Mouse (Mus musculus) kidney, embryonic 16.5 days (tissue): ENCODE data around the gene Olfr1366. TPM values are rescaled to one million over a fixed set of nuclear protein-coding genes. Genes with fewer than 3 reads are reported as not detected.
"Not testable (repeated sequence)": the region's sequence is repeated elsewhere in the genome, so short reads cannot be mapped to it uniquely, and the experiment has no call there.

Experiments
- ATAC-seq: fragments of 200-750 bp; cut with Nextera tagmentation; 2 replicates; pipeline ENCODE4 v1.8.0; 2017; ENCODE audit warnings: moderate TSS enrichment; ENCODE audit not compliant: low FRiP score, low TSS enrichment
- H3K27ac ChIP-seq: fragments of 300-500 bp; sonication (generic); 2 replicates; pipeline ENCODE4 v1.5.1; 2014; ENCODE audit warnings: low read length
- H3K27me3 ChIP-seq: fragments of 300-500 bp; sonication (generic); 2 replicates; pipeline ENCODE4 v1.6.1; 2014; ENCODE audit warnings: low read length, control low read depth, mixed read lengths; ENCODE audit not compliant: insufficient read depth
- H3K36me3 ChIP-seq: fragments of 300-500 bp; sonication (generic); 2 replicates; pipeline ENCODE4 v1.6.1; 2014; ENCODE audit warnings: low read length, control low read depth, mixed read lengths; ENCODE audit not compliant: insufficient read depth
- H3K4me1 ChIP-seq: fragments of 300-500 bp; sonication (generic); 2 replicates; pipeline ENCODE4 v1.6.1; 2014; ENCODE audit warnings: low read length, control low read depth, mixed read lengths; ENCODE audit not compliant: insufficient read depth
- H3K4me2 ChIP-seq: fragments of 300-500 bp; sonication (generic); replicated peaks from 2 replicates; pipeline ENCODE4 v1.6.1; 2014; ENCODE audit warnings: low read depth, low read length
- H3K4me3 ChIP-seq: fragments of 300-500 bp; sonication (generic); 2 replicates; pipeline ENCODE4 v1.5.1; 2014; ENCODE audit warnings: mild to moderate bottlenecking, low read length
- H3K9ac ChIP-seq: fragments of 300-500 bp; sonication (generic); replicated peaks from 2 replicates; pipeline ENCODE4 v1.6.1; 2014; ENCODE audit warnings: low read length
- H3K9me3 ChIP-seq: fragments of 300-500 bp; sonication (generic); 2 replicates; pipeline ENCODE4 v1.6.1; 2016; ENCODE audit warnings: low read length, control low read depth
- WGBS: fragments of 180-500 bp; shearing (Covaris S2); extraction: QIAGEN DNeasy Blood & Tissue Kit; methylation state at CpG from one replicate; pipeline ENCODE4 v1.1.7; 2014; 5-methylcytosine and 5-hydroxymethylcytosine counted together
- polyA plus RNA-seq: library from polyadenylated mRNA; unstranded; fragments of >200 nt; fragmentation: Nextera tagmentation; extraction: Ambion mirVana; gene quantifications from 2 replicates; pipeline ENCODE4 v1.2.1, GENCODE M21; 2015

Gene Olfr1366
- polyA plus RNA-seq, 1 experiment from 2014 or later, result 0.16 TPM

DNA sequence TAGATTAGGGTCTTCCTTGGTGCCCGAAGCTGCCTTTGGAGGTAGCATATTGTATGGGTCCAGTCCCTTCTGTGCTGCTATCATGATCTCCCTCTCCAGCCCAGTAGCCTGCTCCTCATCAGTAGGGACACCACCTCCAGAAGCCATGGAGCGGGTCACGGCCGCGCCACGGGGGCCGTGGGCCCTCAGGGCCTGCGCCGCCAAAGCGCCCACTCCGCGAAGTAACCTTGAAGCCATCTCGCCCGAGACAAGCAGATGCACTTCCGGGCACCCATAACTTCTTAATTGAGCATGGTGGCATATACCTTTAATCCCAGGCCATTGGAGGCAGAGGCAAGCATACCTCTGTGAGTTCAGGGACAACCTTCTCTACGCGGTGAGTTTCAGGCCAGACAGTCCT lies 41.4 kb downstream of the Olfr1366 start, which contains the start of gene Gm11273:
Gene Gm11273 (minus strand): TSS at position 237 of the 400 bp plus-strand sequence.
- H3K27ac ChIP-seq, H3K4me3 ChIP-seq, H3K4me1 ChIP-seq, ATAC-seq, H3K9ac ChIP-seq, H3K36me3 ChIP-seq, H3K4me2 ChIP-seq, H3K9me3 ChIP-seq, H3K27me3 ChIP-seq: not testable (repeated sequence)
- WGBS, result 95% methylated on average over 16 of the region's 17 CpGs

DNA sequence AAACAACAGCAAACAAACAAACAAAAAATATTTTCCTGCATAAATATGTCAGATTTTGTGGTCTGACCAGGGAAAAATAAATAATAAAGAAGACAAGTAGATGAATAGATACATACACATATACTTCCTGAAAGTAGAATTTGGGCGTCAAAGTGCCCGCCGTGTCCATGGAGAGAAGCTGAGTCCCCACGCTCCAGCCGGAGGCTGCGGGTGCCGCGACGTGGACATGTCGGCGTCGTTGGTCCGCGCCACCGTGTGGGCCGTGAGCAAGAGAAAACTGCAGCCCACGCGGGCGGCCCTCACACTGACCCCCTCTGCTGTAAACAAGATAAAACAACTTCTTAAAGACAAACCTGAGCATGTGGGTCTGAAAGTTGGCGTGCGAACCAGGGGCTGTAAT lies 47.5 kb downstream of the Olfr1366 start, which contains the start of gene AK157302:
Gene AK157302 (plus strand): TSS at position 144 of the 400 bp plus-strand sequence.
- no peaks in the 10 kb centered on the region for H3K4me1 ChIP-seq
- no peak for ATAC-seq
- H3K4me2 ChIP-seq, result no peak within 1 kb of the TSS
- H3K27ac ChIP-seq, result no peak within 1 kb of the TSS
- H3K9me3 ChIP-seq, result no peaks in the 10 kb centered on the region
- H3K27me3 ChIP-seq, result no peaks in the 10 kb centered on the region
- no peak within 1 kb of the TSS for H3K9ac ChIP-seq
- H3K36me3 ChIP-seq, result no peaks in the 10 kb centered on the region
- H3K4me3 ChIP-seq, result no peak within 1 kb of the TSS
- 92% methylated on average over 21 of the region's 21 CpGs for WGBS

DNA sequence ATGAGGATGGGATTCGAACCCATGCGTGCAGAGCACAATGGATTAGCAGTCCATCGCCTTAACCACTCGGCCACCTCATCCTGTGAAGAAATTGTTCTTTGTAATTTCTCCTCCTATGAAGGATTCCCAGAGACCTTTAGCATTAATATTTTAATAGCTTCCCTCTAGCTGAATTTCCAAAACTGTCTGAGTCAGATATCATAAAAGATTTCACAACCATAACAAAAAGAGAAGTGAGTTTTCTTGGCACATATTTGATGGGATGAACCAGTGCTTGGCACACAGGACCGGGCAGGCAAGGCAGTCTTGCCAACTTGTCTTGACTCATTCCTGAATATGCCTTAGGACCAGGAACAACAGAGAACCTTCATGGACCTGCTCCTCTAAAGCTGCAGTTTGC lies 49.8 kb downstream of the Olfr1366 start:
- no peak overlapping the region for H3K4me2 ChIP-seq
- H3K9ac ChIP-seq, result no peak overlapping the region
- H3K4me3 ChIP-seq, result no peak overlapping the region
- H3K4me1 ChIP-seq, result no peaks in the 10 kb centered on the region
- no peaks in the 10 kb centered on the region for H3K9me3 ChIP-seq
- no peak for ATAC-seq
- H3K36me3 ChIP-seq, result no peaks in the 10 kb centered on the region
- no peak overlapping the region for H3K27ac ChIP-seq
- no peaks in the 10 kb centered on the region for H3K27me3 ChIP-seq
- WGBS, result 92% methylated on average over 5 of the region's 5 CpGs

- no peak for ATAC-seq
- Histone ChIP-seq H3K4me1 (no peaks in the 10 kb centered on the region), H3K9ac (no peak overlapping the region), H3K36me3 (peaks cover 13% of the 10 kb centered on the region), H3K9me3 (peaks cover 4% of the 10 kb centered on the region; the same call in 1 of the 2 replicates), H3K27ac (no peak overlapping the region), H3K4me3 (no peak overlapping the region), H3K27me3 (no peaks in the 10 kb centered on the region), H3K4me2 (no peak overlapping the region)
- WGBS, result 94% methylated on average over 1 of the region's 1 CpGs
These were observed 55.7 kb downstream of the Olfr1366 start for GRCm38 (mm10) chr13:21486881-21487280.

Other genes with a start within 250 kb of the Olfr1366 start
- 10.7 and 11.8 TPM in 2 replicates for gene Gpx6, start 230.7 kb downstream of the Olfr1366 start, polyA plus RNA-seq
- not detected in 2 replicates for gene Olfr1367, start 195.9 kb downstream of the Olfr1366 start, polyA plus RNA-seq
- gene Zscan12, start 180.0 kb downstream of the Olfr1366 start, polyA plus RNA-seq, result 12.9 and 13.9 TPM in 2 replicates
- gene Zkscan3, start 140.1 kb downstream of the Olfr1366 start, polyA plus RNA-seq, result 88.0 and 91.8 TPM in 2 replicates
- gene Pgbd1, start 101.8 kb downstream of the Olfr1366 start, polyA plus RNA-seq, result 3.8 and 4.7 TPM in 2 replicates
- gene Zscan26, start 89.1 kb downstream of the Olfr1366 start, polyA plus RNA-seq, result 22.9 and 32.2 TPM in 2 replicates
- gene Nkapl, start 74.3 kb downstream of the Olfr1366 start, polyA plus RNA-seq, result 1.9 and 2.3 TPM in 2 replicates
- 4.5 TPM in 2 replicates for gene Zkscan4, start 63.9 kb downstream of the Olfr1366 start, polyA plus RNA-seq
- gene Gm10065, start 63.4 kb downstream of the Olfr1366 start, polyA plus RNA-seq, result not detected in 2 replicates
- gene AK157302, start 47.6 kb downstream of the Olfr1366 start, polyA plus RNA-seq, result 0.46 and 1.6 TPM in 2 replicates
- 9.9 and 19.3 TPM in 2 replicates for gene Gm11273, start 41.4 kb downstream of the Olfr1366 start, polyA plus RNA-seq
- gene Zkscan8, start 11.7 kb downstream of the Olfr1366 start, polyA plus RNA-seq, result 6.8 and 7.0 TPM in 2 replicates
- gene Olfr1535, start 17.1 kb upstream of the Olfr1366 start, polyA plus RNA-seq, result not detected in 2 replicates
- not detected in 2 replicates for gene Olfr1364, start 39.0 kb upstream of the Olfr1366 start, polyA plus RNA-seq
- not detected in 2 replicates for gene Olfr1362, start 71.2 kb upstream of the Olfr1366 start, polyA plus RNA-seq
- not detected in 2 replicates for gene Olfr11, start 99.7 kb upstream of the Olfr1366 start, polyA plus RNA-seq
- not detected in 2 replicates for gene Olfr1361, start 120.6 kb upstream of the Olfr1366 start, polyA plus RNA-seq
- gene Olfr1360, start 134.6 kb upstream of the Olfr1366 start, polyA plus RNA-seq, result not detected in 2 replicates
- not detected in 2 replicates for gene Olfr1359, start 155.3 kb upstream of the Olfr1366 start, polyA plus RNA-seq
- 1.9 and 3.8 TPM in 2 replicates for gene Hist1h2bl, start 173.3 kb upstream of the Olfr1366 start, polyA plus RNA-seq
- gene Hist1h2ai, start 173.6 kb upstream of the Olfr1366 start, polyA plus RNA-seq, result 13.5 and 20.3 TPM in 2 replicates
- gene Hist1h3h, start 174.9 kb upstream of the Olfr1366 start, polyA plus RNA-seq, result 6.2 and 12.4 TPM in 2 replicates
- 4.3 and 4.4 TPM in 2 replicates for gene Hist1h2bm, start 179.2 kb upstream of the Olfr1366 start, polyA plus RNA-seq
- 1.4 and 1.6 TPM in 2 replicates for gene Hist1h4j, start 192.3 kb upstream of the Olfr1366 start, polyA plus RNA-seq
- 4.3 and 5.9 TPM in 2 replicates for gene Hist1h4k, start 207.7 kb upstream of the Olfr1366 start, polyA plus RNA-seq
- 24.4 and 25.9 TPM in 2 replicates for gene Hist1h2ak, start 211.0 kb upstream of the Olfr1366 start, polyA plus RNA-seq
- gene Hist1h2bn, start 211.3 kb upstream of the Olfr1366 start, polyA plus RNA-seq, result 2.2 and 3.1 TPM in 2 replicates
- 17.4 and 17.8 TPM in 2 replicates for gene Hist1h1b, start 237.8 kb upstream of the Olfr1366 start, polyA plus RNA-seq
- 98.9 and 117 TPM in 2 replicates for gene Hist1h3i, start 240.6 kb upstream of the Olfr1366 start, polyA plus RNA-seq
- gene Hist1h2an, start 244.4 kb upstream of the Olfr1366 start, polyA plus RNA-seq, result 3.4 and 6.0 TPM in 2 replicates
- 2.0 and 2.2 TPM in 2 replicates for gene Hist1h2bp, start 244.7 kb upstream of the Olfr1366 start, polyA plus RNA-seq